Mouse (Mus musculus) lung, postnatal 4 days (tissue): ENCODE results near the gene Ctla4.

ENCODE experiments used
- DNase-seq, 2 experiments: peaks; one replicate each; pipeline ENCODE4 v3.0.0; 2021

Gene Ctla4

GRCm38 (mm10) chr1:60886981-60887380, at the start of gene Ctla4:
Ctla4 (plus strand) TSS chr1:60887000.
- DNase-seq: no peak

- DNase-seq: no peak
Measured at GRCm38 (mm10) chr1:60839161-60839560, 47.6 kb upstream of the Ctla4 start.

DNA sequence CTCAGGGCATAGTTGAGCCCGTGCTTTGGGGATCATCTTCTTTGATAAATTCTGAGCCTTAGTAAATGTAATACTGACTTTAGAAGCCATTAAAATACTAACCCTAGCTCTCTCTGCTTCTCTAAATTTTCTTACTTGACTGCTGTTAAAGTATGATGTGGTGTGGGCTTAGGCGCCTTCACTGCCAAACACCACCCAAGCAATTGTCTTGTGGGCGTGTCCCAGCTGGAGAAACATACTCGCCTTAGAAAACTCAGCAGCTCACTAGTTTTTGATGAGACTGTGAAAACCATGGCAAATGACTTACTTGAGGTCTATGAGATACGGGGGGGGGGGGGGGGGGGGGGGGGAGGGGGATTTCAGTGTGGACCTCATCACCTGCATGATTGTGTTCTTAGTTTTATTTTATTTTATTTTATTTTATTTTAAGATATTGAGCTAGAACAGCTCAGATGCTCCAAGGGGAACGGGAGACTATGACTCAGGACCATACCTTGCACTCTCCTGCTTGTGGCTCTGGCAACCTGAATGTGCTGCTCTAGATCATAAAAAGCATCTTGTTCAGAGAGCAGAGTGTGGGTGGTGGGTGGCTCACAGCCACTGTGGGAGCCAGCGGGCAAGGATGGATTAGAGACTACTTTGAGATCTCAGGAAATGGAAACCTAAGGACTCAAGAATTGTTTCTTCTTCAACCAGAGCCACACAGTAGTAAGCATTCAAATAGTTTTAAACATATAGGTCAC, 41.3 kb upstream of the Ctla4 start:
- no peak for DNase-seq

- DNase-seq: peak in 1 of 2 experiments; percentile 50
Measured at GRCm38 (mm10) chr1:60846616-60847275, 40.1 kb upstream of the Ctla4 start.

DNA sequence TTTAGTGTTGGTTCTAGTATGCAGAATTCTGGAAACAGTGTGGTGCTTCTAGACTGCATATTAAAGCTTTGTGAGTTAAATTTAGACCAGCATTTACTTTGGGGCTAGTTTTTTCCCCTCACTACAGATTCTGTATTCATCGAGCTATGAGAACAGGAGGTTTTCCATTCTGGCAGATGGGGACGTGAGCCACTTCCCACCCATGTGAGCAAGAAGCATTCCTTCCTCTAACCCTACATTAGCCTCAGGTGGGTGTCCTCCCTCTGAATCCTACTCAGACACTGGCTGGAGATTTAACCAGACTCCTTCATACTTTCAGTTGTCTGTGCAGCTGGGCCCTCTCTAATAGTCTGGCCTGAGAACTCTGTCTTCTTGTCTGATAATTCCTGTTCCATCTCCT, 37.7 kb upstream of the Ctla4 start:
- DNase-seq: no peak

DNA sequence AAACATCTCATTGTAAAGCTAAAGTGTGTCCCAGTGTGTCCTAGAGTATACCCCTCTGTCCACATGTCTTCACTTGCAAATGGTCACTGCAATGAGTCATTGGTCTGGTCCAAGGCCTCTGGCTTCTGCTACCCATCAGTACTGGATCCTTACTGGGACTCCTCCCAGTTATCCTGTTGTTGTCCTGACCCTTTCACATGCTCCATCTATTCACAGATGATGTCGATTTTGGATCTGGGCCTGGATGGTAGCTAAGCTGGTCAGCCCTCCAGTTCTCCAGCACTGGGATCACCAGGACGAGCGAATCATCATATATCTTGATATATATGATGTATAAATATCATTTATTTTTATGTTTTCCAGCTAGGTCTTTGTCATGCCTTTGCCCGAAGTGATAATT, 37.0 kb upstream of the Ctla4 start:
- no peak for DNase-seq

DNA sequence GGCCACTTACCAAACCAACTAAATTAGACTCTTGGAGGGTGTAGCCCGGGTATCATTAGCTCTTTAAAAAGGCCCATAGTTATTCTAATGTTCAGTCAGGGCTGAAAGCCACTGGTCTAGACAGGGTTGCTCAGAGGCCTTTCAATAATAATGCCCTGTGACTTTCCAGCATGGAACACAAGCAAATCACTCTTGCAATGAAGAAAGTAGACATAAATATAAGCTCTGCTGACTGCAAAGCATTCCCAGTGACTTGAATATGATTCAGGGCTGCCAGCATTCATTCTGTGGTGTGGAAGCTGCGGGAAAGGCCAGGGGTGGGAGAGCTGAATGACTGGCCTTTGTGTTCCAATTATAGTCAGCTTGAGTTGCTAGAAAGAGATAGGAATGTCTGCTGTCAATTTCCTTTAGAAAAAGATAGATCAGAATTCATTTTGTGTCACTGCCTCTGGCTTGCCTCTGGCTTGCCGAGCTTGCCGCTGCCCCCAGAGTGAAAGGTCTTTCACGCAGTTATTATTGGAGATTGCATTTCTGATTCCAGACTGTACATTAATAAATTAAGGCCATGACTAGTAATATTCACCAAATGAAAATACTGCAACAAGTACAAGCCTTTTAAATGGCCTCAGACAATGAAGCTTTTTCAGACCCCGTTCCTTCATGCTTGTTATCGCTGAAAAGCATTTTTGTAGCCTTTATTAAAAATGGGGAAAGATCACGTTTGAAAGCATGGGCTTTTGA, 35.6 kb upstream of the Ctla4 start:
- DNase-seq: no peak

- no peak for DNase-seq
Measured at GRCm38 (mm10) chr1:60852075-60852769, 34.6 kb upstream of the Ctla4 start.

GRCm38 (mm10) chr1:60852770-60853147, 34.0 kb upstream of the Ctla4 start:
- no peak for DNase-seq

DNA sequence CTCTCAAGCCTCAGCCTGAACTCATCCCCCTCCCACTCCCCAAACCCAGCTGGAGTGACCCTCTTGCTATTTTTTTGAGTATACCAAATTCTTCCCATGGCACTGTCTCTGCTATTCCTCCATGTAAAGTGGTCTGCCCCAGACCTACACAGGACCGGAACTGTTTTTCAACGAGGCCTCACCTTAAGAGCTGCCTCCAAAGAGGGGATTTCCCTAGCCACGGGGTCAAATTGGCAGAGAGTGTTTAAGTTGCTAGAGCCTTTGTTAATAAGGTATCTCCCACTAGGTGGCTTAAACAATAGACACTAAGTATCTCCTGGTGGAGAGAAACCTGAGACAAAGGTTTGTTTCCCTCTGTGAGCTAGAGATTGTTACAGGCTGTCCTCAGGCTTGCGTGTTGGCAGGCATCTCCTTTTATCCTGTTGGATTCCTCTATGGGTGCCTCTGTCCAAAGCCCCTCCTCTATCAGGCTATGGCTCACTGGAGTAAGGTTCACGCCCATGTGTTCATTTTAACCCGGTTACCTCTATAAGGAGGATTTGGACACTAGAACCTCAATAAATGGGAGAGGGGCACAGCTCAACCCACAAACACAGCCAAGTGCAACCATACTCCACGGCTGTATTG, 33.4 kb upstream of the Ctla4 start:
- DNase-seq: no peak

- no peak for DNase-seq
Measured at GRCm38 (mm10) chr1:60853991-60854390, 32.8 kb upstream of the Ctla4 start.

GRCm38 (mm10) chr1:60857351-60858220, 29.2 kb upstream of the Ctla4 start:
- DNase-seq: no peak

GRCm38 (mm10) chr1:60859159-60859558, 27.6 kb upstream of the Ctla4 start:
- DNase-seq: no peak

- DNase-seq: no peak
Measured at GRCm38 (mm10) chr1:60859842-60860241, 27.0 kb upstream of the Ctla4 start.

DNA sequence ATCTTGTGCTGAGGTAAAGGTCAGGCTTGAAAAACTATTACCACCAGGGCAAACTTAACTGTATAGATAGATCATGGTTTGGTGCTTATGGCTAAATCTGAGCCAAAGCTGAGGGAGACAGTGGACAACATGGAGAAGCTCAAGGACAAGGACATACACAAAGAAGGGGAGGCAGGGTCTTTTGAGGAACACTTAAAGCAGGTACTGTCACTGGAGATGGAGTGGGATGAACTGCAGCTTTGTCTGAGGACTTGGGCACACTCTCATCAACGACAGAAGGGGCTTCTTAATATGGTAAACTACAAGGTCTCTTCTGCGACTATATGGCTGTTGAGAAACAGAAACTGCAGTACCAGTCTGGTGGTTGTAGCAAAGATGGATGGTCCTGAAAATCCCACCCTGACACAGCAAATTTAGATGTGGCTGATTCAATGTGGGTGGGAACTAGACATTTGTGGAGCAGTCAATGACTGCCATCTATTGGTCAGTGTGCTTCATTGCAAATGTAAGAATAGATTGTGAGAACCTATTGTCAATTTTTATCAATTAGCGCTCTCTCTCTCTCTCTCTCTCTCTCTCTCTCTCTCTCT, 26.3 kb upstream of the Ctla4 start:
- DNase-seq: peak in 1 of 2 experiments; percentile 52

GRCm38 (mm10) chr1:60860955-60861354, 25.8 kb upstream of the Ctla4 start:
- no peak for DNase-seq

- no peak for DNase-seq
Measured at GRCm38 (mm10) chr1:60861431-60861830, 25.4 kb upstream of the Ctla4 start.

GRCm38 (mm10) chr1:60862510-60862909, 24.3 kb upstream of the Ctla4 start:
- no peak for DNase-seq

DNA sequence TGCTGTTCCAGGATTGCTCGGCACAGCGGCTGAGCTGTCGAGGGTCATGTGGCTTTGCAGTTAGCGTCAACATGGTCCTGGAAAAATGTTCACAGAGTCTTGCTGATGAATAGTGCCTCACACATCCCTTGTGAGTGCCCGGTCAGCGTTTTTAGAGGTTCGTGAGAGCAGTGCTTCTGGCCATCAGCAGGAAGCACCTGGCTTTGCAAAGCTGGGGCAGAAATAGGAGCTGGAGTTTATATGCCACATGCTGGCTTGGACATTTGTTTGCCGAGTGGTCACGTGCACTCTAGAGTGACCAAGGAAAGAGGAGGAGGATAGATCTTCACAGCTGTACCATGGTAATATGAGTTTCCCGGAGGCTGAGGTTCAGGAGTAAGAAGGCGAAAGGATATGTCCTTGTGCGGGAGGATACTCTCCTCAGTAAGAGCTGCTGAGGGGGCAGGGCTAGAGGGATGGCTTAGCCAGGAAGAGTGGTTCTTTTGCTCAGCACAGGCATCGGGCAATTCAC, 23.8 kb upstream of the Ctla4 start:
- peak; percentile 30 to 55 for DNase-seq

DNA sequence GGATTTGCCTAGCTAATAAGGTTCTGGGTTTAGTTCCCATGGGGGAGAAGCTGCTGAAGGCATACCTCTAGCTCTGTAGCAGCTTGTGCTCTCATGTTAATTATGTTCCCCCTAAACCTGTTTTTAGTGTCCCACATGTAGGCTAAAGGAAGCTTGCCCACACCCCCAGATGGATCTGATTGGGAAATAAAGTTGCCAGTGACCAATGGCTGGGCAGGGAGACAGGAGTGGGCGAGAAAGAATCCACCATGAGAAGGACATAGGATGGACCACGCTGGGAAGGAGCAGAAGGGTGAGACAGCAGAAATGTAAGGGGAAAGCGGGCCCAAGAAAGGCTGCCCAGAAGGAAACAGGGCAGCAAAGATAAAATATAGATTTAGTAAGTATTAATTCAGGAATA, 23.1 kb upstream of the Ctla4 start:
- DNase-seq: no peak

GRCm38 (mm10) chr1:60865167-60865566, 21.6 kb upstream of the Ctla4 start:
- no peak for DNase-seq
